Mouse (Mus musculus) Muller cell, postnatal 12 days (primary cell): Measurements from ENCODE around the gene Crtac1.

Source experiments
- DNase-seq: peaks from one replicate; pipeline ENCODE4 v3.0.0-alpha.2; 2015; ENCODE audit errors: inconsistent ontology term

Gene Crtac1

GRCm38 (mm10) chr19:42237602-42238340 is 193.8 kb downstream of the Crtac1 start:
- no peak for DNase-seq
